Mouse (Mus musculus): Measurements from ENCODE around the gene Dedd2.

The Dedd2 gene

DNA sequence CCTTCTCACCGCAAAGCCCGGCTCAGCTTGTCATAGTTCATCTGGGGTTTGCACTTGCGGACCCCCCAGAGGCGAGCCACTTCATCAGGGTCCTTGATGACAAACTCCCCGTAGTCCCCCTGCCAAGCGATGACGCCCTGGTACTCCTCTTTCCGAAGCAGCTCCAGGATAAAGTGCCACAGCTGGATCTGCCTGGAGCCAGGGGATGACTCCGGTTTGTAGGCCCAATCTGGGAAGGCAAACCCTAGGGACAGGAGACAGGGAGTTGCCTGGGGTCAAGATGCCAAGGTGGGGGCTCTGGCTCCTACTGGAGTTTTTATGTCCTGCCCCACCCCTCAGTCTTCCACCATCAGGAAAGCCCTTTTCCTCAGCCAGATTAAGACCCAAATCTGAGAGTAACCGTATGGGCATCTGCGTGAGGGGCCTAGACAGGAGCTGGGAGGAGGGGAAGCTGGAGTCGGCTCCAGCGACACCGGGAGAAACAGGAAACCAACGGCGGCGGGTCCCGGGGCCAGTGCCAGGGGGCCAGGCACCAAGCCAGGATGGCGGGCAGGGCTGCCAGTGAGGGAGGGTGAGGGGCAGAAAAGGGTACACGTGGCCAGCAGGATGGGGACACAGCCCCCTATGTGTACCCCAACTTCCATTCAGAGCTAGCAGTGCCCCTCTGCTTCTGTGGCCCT, 25.8 kb upstream of the Dedd2 start:
- DNase-seq (ENCODE audit: low read depth, low spot score), result no peak

DNA sequence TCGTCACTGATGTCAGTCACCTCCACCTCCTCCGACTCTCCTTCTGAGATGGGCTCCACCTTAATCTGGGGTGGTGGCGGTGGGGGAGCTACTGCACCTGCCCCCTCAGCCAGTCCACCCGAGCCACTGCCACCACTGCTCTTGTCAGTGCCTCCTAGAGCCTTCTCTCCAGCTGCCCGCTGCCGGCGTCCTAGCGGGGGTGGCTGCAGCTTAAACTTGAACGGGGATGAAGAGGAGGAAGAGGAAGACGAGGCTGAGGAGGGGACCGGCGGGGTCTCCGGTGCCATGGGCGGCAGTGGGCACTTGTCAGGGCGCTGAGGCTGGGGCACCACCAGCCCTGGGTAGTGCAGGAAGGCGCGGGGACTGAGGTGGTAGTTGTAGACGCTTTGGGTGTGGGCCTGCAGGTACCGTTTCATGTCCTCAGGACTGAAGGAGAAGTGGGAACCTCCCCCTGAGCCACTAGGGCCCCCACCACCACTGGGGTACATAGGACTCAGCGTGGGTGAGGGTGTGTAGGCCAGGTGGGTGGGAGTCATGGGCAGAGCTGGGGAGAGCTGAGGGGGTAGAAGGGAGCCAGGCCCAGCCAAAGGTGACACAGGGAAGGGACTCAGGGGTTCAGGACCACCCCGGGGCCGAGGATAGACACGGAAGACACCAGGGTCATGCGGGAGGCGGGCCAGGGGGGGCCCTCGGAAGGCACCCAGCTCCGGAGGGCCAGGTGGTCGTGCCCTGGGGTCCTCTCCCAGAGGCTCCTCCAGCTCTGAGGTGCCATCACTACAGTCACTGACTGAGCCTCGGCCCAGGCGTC, 24.4 kb upstream of the Dedd2 start:
- no peak for DNase-seq (ENCODE audit: low read depth, low spot score)

DNA sequence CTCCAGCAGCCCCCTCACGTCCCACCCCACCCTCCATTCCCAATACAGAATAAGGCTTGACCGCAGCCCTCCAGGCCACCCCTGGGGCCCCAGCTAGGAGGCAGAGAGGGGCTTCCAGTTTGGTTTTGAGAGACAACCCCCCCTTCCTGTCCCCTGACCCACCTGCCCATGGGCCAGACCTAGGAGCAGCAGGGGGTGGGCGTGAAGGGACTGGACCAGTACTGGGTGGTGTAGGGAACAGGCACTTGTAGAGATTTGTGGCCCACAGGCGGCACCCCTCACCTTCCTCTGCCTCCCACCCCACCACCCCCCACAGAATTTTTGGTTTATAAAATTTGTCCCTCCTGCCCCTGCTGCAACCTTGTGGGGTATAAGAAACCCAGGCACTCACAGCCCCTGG, 22.9 kb upstream of the Dedd2 start:
- DNase-seq (ENCODE audit: low read depth, low spot score), result no peak

DNA sequence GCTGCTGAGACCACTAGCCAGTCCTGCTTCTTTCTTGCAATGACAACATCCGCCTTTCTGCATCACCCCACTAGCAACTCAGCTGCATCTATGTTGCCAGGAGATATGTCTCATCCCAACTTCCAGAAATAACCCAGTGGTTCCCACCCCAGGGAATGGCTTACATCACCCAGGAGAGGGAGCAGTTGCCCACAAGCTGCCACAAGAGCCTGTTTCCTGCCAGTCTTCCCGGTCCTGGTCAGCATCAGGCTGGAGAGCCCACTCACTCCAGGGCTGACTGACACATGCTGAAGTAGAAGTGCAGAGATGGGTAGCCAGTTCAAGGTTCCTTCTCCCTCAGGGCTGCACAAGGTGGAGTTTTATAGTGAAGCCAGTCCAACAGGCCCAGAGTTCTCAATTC, 20.6 kb upstream of the Dedd2 start:
- DNase-seq (ENCODE audit: low read depth, low spot score), result peak; percentile 43

DNA sequence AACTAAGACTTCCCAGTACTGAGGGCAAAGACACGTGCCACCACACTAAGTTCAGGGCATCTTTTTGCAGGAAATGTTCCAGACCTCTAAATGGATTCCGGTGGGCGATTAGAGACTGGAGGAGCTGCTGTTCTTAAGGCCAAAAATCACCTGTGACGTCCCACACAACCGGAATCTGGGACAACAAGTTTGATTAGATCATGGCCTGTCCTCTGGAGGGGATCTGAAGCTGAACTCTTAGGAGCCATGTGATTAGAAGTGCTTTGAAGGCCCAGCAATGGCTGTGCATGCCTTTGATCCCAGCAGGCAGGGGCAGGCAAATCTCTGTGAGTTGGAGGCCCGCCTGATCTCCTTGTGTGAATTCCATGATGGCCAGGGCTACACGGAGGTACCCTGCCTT, 20.2 kb upstream of the Dedd2 start:
- DNase-seq (ENCODE audit: low read depth, low spot score), result no peak

DNA sequence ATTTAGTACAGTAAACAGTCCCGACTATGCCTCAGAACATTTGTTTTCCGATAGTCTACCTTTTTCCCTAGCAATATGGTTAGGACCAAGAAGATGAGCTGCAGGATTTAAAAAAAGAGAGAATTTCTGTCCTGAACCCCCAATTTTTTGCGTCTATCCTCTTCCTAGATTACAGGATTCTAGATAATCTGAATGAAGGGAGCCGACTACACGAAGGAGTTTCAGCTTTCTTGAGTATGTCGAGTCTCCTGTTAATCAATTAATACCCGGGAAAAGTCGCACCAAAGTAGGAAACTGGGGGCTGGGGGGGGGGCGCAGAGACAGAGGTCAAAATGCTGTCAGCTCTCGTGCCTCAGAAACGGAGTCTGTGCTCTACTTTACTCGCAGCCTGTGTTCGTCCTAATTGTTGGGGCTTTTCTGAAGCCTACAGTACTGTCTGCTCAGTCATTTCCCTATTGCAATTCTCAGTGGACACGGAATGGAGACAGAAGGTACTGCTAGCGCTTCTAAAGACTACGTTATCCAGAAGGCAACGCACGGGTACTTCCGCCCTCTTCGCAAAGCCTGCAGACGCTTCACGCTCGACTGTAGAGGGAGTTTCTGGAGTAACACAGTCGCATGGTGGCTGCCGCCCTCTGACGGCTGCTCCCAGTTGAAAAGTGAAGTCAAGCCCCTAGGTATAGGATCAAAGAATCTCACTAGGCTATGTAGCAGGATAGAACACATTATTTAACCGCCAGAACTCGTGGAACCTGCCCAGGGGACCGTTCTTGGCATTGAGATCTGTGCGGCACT, 18.6 kb upstream of the Dedd2 start:
- DNase-seq (ENCODE audit: low read depth, low spot score), result peak; percentile 90

DNA sequence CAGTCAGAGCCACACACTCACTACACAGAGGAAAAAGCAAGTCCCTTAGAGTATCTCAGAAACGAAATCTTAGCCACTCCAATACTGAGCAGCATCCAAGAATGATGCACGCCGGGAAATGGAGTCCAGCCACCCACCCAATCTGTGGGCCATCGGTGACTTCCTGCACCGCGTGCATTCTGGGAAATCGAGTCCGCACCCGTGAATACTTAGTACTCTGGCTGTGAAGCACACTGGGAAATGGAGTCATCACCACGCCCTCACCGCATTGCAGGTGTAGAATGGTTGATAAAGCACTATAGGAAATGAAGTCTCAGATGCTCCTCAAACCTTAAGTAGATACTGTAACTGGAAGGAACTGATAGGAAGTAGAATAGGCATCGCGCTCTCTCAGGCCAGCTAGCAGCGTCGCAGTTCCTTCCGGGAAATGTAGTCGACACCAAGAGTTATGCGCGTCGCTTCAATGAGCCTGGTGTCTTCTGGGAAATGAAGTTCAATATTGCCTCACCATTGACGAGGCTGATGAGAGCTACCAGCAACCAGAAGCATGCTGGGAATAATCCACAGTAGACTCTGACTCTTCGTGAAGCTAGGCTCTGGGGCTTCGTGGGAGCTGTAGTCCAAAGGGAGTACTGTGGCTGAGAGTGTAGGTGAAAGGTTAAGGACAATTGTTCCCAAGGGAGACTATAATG, 17.7 kb upstream of the Dedd2 start:
- DNase-seq (ENCODE audit: low read depth, low spot score), result peak; percentile 95

DNA sequence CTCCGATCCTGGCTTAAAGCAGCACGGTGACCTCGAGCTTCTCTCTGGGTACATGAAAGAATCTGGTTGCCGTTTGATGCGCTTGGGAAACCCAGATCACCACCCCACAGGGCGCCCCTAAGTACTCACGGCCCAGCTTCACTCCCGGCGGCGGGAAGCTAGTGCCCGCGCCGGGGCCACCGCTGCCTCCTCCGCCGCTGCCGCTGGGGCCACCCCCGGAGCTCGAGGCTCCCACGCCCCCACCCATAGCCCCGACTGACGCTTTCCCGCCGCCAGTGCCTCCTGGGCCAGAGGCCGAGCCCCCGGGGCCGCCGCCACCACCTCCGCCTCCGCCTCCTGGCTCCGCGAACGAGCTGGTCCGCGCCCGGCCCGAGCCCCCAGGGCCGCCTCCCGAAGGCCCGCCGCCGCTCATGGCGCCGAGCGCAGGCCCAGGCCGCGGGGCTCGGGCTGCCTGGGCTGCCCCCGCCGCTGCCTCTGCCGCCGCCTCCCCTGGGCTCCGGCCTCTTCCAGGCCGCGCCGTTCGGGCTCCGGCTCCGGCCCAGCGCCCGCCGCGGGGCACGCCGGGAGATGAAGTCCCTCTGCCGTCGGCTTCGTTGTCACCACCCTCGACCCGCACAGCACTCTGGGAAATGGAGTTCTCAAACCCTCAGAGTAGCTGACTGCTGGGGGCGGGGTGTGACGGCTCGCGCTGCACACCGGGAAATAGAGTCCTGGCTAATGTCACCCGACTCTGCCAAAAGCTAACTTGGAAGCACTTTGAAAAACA, 17.0 kb upstream of the Dedd2 start, which contains the start of gene Gsk3a:
Gene Gsk3a (minus strand): TSS at position 603 of the 766 bp plus-strand sequence.
- peak; percentile 95 for DNase-seq (ENCODE audit: low read depth, low spot score)

DNA sequence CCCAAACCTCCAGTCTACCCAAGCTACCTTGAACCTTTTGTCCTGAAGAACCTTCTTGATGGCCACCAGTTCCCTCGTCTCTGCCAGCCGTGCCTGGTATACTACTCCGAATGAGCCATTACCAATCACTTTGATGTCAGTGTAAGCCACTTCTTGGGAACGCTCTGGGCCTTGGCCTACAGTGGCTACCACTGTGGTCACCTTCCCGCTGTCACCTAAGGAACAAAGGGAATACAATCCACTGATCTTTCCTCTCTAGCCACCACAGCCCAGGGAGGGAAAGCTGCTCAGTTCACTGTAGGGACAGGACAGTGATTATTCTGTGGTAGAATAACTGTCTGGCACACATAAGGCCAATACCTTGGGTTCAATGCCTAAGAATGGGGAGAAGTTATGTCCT, 15.1 kb upstream of the Dedd2 start:
- DNase-seq (ENCODE audit: low read depth, low spot score), result no peak

DNA sequence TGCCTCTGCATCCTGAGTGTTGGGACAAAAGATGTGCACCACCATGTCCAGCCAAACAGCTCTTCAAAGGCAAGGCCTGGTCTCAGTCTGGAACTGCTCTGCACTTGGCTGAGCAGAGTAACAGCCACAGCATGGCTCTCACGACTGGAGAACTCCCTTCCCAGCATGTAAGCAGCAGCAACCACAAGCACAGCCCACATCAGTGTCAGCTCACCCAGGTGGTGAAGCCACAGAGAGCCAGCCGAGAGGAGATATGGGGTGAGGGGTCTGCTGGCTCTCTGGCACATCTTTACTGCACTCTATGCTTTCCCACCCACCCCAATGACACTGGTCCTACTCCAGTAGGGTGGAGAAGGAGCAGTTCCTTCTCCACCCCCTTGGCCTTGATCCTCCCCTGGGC, 12.6 kb upstream of the Dedd2 start:
- DNase-seq (ENCODE audit: low read depth, low spot score), result no peak

DNA sequence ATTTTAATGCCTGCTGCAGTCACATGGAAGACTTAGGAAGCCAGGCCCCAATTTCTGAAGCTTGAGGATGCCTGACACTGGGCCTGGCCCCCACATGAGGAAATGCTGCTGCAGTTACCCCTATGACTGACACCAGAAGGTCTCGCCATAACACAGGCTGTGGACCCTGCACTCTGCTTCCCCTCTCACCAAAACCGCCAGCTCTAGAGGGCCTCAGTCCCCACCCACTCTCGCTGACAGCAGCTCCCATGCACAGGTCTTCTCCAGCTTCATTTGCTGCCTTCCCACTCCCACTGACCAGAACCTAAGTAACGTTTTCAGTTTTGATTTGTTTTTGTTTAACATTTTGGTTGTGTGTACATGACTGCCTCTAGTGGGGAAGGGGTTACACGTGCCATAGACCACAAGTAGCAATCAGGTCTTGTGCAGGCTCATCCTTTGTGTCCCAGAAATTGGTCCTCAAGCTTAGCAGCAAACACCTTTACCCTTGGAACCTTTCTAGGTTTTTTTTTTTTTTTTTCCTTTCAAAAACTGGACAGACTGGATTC, 11.8 kb upstream of the Dedd2 start:
- no peak for DNase-seq (ENCODE audit: low read depth, low spot score)

DNA sequence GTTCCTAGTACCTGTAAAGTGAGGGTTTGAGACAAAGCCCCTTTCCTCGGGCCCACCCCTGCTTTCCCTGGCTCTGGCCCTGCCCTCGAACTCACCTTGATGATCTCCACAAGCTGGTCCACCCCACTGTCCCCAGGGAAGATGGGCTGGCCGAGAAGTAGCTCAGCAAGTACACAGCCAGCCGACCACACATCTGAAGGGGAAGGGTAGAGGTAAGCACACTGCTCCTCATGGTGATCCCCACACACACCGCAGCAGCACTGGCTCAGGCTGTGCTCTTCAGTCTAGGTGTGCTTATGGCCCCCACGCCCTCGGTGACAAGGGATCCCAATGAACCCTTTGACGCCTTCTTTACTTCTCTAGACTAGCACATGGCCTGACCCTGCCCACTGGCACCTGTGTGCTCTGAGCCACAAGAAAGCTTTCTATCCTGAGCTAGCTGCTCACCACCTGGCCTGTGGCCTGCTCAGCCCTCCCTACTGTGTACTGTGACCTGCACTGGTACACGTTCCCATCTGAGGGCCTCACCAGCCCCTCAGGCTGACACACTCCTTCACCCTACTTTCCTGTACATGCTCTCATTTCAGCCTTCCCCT, 10.4 kb upstream of the Dedd2 start:
- DNase-seq (ENCODE audit: low read depth, low spot score), result no peak

DNA sequence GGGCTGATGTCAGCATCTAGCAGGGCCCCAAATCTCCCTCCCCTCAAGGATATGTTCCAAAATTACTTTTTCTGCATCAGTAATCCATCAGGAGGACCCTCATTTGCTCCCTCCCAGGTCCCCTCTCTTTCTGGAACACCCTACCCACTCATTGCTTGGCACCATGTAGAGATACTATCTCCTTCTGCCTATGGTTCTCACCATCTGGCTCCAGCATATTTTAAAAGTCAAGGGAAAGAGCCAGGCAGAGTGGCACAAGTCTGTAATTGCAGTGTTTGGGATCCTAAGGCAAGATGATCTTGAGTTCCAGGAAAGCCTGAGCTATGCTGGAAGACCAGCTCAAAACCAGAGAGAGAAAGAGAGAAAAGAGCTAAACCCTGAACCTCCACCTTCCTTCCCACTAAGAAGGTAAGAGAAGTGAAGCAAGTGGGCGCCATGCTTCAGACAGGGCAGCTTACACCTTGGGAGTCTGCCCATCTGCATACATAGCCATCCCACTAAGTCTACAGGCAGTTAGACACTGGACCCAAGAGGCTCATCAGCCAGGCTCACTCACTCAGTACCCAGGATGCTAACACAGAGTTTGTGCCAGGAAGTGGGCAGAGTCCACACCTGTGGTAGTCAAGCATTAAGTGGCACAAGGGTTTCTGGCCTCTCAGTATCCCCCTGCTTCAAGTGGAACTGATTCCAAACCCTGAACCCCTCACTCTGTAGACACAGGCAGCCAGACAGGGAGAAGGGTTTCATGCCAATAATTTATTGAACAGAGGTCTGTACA, 7.3 kb upstream of the Dedd2 start:
- no peak for DNase-seq (ENCODE audit: low read depth, low spot score)

DNA sequence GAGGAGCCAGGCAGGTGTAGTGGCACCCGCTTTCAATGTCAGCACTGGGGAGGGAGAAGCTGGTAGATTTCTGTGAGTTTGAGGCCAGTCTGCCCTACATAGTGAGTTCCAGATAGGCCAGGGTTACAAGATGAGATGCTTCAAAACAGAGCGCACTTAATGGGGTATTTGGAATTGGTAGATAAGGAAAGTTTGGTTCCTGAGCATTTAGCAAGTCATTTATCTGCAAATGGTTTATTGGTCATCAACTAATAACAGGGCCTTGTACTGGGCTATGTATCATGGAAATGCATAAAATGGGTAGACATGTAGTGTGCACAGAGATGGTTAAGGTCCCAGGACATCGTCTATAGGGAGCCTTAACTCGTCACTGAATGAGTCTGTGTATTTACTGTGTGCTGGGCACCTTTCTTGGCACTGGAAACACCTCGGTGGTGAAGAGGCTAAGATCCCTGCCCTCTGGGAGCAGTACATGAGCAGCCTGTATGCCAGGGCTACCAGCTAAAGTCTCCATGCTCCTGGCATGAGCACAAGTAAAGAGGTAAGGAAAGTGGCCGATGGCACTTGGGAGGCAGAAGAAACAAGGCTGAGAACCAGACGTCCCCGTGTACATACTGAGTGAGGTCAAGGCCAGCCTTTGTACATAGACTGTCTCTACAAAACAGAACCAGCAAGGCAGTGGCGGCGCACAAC, 2.0 kb upstream of the Dedd2 start:
- DNase-seq (ENCODE audit: low read depth, low spot score), result no peak

DNA sequence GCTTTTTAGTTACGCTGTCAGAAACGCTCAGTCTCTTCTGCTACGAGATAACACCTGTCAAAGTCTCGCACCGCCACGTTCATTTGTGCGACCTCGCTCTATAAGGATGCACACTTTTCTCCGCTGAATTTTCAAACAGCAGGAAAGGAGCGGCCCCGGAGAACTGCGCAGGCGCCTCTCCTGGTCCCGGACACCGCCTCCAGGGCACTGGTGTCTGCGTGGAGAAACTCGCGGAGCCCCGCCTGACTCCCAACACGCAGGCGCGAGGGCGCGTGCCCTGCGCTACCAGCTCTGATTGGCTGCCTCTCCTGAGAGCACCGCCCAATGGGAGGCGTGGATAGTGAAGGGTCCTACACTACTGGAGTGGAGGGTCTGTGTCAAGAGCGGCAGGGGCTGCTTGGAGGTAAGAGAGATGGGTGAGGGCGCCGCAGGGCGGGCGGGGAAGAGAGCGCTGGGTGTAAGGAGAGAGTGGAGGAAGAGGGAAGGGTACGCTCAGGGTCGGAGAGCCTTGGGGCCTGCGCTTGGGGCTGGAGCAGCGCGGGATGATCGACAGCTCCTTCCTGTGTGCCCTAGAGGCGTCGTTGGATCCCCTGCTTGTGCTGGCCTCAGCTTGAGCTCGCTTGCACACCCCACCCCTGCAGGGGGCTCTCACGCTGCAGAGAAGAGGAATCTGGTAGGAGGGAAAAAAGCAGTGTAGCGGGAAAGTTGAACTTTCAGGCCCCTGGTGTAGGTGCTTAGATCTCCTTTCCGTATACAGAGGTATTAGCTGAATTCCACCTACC, 878 bp upstream of the Dedd2 start, which contains the start of gene Zfp526:
Gene Zfp526 (plus strand): TSS at position 324 of the 782 bp plus-strand sequence.
- DNase-seq (ENCODE audit: low read depth, low spot score), result peak; percentile 98

DNA sequence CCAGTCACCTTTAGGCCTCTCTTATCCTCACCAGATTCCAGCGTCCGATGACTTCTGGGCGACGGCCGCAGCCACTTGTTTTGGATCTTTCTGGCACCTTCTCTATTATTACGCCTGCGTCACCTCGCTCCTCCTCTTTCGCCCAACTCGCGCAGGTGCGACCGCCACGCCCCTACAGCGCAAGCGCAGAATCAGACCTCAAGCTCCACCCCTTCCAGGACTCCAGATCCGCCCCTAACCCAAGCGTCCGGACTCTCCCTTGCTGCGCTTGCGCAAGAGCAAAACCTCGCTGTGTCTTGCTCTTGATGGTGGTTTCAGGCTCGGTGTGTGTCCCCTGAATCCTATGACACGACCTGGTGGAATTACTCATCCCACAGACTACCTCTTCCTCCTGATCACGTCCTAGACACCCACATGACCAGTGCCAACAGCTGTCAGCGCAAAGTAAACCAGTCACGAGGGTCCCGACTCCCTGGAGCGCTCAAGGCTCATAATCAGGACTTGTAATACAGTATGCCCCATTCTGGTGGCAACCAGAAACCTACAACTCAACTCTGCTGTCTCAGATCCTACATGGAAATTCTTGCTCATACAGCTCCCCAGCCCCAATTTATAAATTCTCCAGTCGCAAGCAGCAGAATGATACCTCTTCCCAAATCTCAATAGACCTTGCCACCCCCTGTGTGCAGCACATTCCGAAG, 509 bp downstream of the Dedd2 start:
- peak; percentile 96 for DNase-seq (ENCODE audit: low read depth, low spot score)

DNA sequence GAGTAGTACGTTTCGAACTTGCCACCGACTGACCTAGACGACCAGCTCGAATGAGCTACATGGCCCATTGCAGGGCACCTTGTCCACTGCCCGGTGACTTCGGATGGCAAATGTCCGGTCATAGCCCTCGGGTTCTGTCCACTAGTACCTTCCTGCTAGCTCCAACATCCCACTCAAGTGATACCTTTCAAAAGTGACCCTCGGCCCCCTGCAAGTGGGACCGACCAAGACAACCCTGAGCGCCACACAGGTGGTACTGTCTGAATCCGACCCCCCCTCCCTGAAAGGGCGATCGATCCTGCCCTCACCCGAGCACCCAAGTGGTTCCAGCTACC, 1.0 kb downstream of the Dedd2 start:
- DNase-seq (ENCODE audit: low read depth, low spot score), result peak; percentile 14
